Mouse (Mus musculus): ENCODE results near the gene Abt1. TPM values are rescaled to one million over a fixed set of nuclear protein-coding genes. Genes with fewer than 3 reads are reported as not detected.

Gene Abt1
- polyA plus RNA-seq, 1 experiment from 2014 or later = 13.1 TPM

- ATAC-seq (replicated peaks; ENCODE audit: low FRiP score) = peak; percentile 33; the same call in 1 of the 2 replicates
Observed at GRCm38 (mm10) chr13:23369421-23369765, 54.3 kb downstream of the Abt1 start.

GRCm38 (mm10) chr13:23368583-23369420, 54.9 kb downstream of the Abt1 start, which contains the start of gene Zfp322a:
Gene Zfp322a (minus strand): TSS chr13:23369208.
- Histone ChIP-seq H3K9ac (ENCODE audit: low read depth, low read length) (peak within 1 kb of the TSS; percentile 86), H3K4me3 (ENCODE audit: low read depth, low read length) (peak within 1 kb of the TSS; percentile 83), H3K4me1 (replicated peaks; ENCODE audit: control insufficient read depth, insufficient read depth, low read length) (peaks cover 12% of the 10 kb centered on the region), H3K4me2 (peak within 1 kb of the TSS; percentile 95), H3K9me3 (ENCODE audit: control insufficient read depth, low read length) (no peaks in the 10 kb centered on the region), H3K27me3 (replicated peaks; ENCODE audit: control insufficient read depth, insufficient read depth, low read length) (no peaks in the 10 kb centered on the region), H3K36me3 (ENCODE audit: control insufficient read depth, insufficient read depth, low read length) (no peaks in the 10 kb centered on the region; the same call in 1 of the 2 replicates), H3K27ac (ENCODE audit: low read depth, low read length) (peak within 1 kb of the TSS; percentile 92)
- ATAC-seq (replicated peaks; ENCODE audit: low FRiP score) (peak; percentile 100), DNase-seq (ENCODE audit: low spot score) (peak; percentile 95)
- under 1% methylated on average over 55 of the region's 55 CpGs for WGBS

More at GRCm38 (mm10) chr13:23369421-23369765, 54.3 kb downstream of the Abt1 start:
- Histone ChIP-seq H3K4me3 (ENCODE audit: low read depth, low read length) (peak overlapping the region; percentile 83), H3K36me3 (ENCODE audit: control insufficient read depth, insufficient read depth, low read length) (no peaks in the 10 kb centered on the region; the same call in 1 of the 2 replicates), H3K9me3 (ENCODE audit: control insufficient read depth, low read length) (no peaks in the 10 kb centered on the region), H3K9ac (ENCODE audit: low read depth, low read length) (peak overlapping the region; percentile 86), H3K27me3 (replicated peaks; ENCODE audit: control insufficient read depth, insufficient read depth, low read length) (no peaks in the 10 kb centered on the region), H3K27ac (ENCODE audit: low read depth, low read length) (peak overlapping the region; percentile 92), H3K4me1 (replicated peaks; ENCODE audit: control insufficient read depth, insufficient read depth, low read length) (peaks cover 12% of the 10 kb centered on the region), H3K4me2 (peak overlapping the region; percentile 95)
- DNase-seq (ENCODE audit: low spot score) = no peak
- under 1% methylated on average over 10 of the region's 10 CpGs for WGBS

Other genes with a start within 250 kb of the Abt1 start
- not detected in 2 replicates for gene Vmn1r220, start 235.9 kb downstream of the Abt1 start, polyA plus RNA-seq (2014; fragmentation: Nextera tagmentation; extraction: Ambion mirVana)
- gene Vmn1r221, start 209.7 kb downstream of the Abt1 start, polyA plus RNA-seq (2014; fragmentation: Nextera tagmentation; extraction: Ambion mirVana) = not detected in 2 replicates
- gene Vmn1r222, start 187.9 kb downstream of the Abt1 start, polyA plus RNA-seq (2014; fragmentation: Nextera tagmentation; extraction: Ambion mirVana) = not detected in 2 replicates
- not detected in 2 replicates for gene Vmn1r223, start 176.7 kb downstream of the Abt1 start, polyA plus RNA-seq (2014; fragmentation: Nextera tagmentation; extraction: Ambion mirVana)
- 36.4 and 37.0 TPM in 2 replicates for gene Zfp322a, start 54.7 kb downstream of the Abt1 start, polyA plus RNA-seq (2014; fragmentation: Nextera tagmentation; extraction: Ambion mirVana)
- 1.8 and 2.2 TPM in 2 replicates for gene Btn1a1, start 42.0 kb upstream of the Abt1 start, polyA plus RNA-seq (2014; fragmentation: Nextera tagmentation; extraction: Ambion mirVana)
- gene Btn2a2, start 65.0 kb upstream of the Abt1 start, polyA plus RNA-seq (2014; fragmentation: Nextera tagmentation; extraction: Ambion mirVana) = 0.08 and 0.32 TPM in 2 replicates
- gene Hist1h4h, start 107.2 kb upstream of the Abt1 start, polyA plus RNA-seq (2014; fragmentation: Nextera tagmentation; extraction: Ambion mirVana) = 3.3 and 4.3 TPM in 2 replicates
- gene Hist1h2af, start 110.0 kb upstream of the Abt1 start, polyA plus RNA-seq (2014; fragmentation: Nextera tagmentation; extraction: Ambion mirVana) = 1.1 and 5.1 TPM in 2 replicates
- gene Hist1h3g, start 111.6 kb upstream of the Abt1 start, polyA plus RNA-seq (2014; fragmentation: Nextera tagmentation; extraction: Ambion mirVana) = 5.2 TPM in 2 replicates
- gene Hist1h2bh, start 119.5 kb upstream of the Abt1 start, polyA plus RNA-seq (2014; fragmentation: Nextera tagmentation; extraction: Ambion mirVana) = 1.6 and 1.7 TPM in 2 replicates
- 0.42 and 0.62 TPM in 2 replicates for gene Hist1h3f, start 120.2 kb upstream of the Abt1 start, polyA plus RNA-seq (2014; fragmentation: Nextera tagmentation; extraction: Ambion mirVana)
- 0.66 and 1.4 TPM in 2 replicates for gene Hist1h4f, start 127.8 kb upstream of the Abt1 start, polyA plus RNA-seq (2014; fragmentation: Nextera tagmentation; extraction: Ambion mirVana)
- gene Hist1h1d, start 129.4 kb upstream of the Abt1 start, polyA plus RNA-seq (2014; fragmentation: Nextera tagmentation; extraction: Ambion mirVana) = 0.68 and 0.82 TPM in 2 replicates
- gene Hist1h3e, start 138.5 kb upstream of the Abt1 start, polyA plus RNA-seq (2014; fragmentation: Nextera tagmentation; extraction: Ambion mirVana) = 3.5 and 5.6 TPM in 2 replicates
- gene Hist1h2ae, start 147.4 kb upstream of the Abt1 start, polyA plus RNA-seq (2014; fragmentation: Nextera tagmentation; extraction: Ambion mirVana) = 61.3 and 62.9 TPM in 2 replicates
- 5.7 and 6.3 TPM in 2 replicates for gene Hist1h2bg, start 147.5 kb upstream of the Abt1 start, polyA plus RNA-seq (2014; fragmentation: Nextera tagmentation; extraction: Ambion mirVana)
- gene Hist1h2bf, start 150.3 kb upstream of the Abt1 start, polyA plus RNA-seq (2014; fragmentation: Nextera tagmentation; extraction: Ambion mirVana) = 1.8 TPM in 2 replicates
- 0.84 and 0.92 TPM in 2 replicates for gene Hist1h2ad, start 150.5 kb upstream of the Abt1 start, polyA plus RNA-seq (2014; fragmentation: Nextera tagmentation; extraction: Ambion mirVana)
- 7.7 and 8.5 TPM in 2 replicates for gene Hist1h3d, start 151.9 kb upstream of the Abt1 start, polyA plus RNA-seq (2014; fragmentation: Nextera tagmentation; extraction: Ambion mirVana)
- gene Hist1h4d, start 157.7 kb upstream of the Abt1 start, polyA plus RNA-seq (2014; fragmentation: Nextera tagmentation; extraction: Ambion mirVana) = 92.8 and 99.3 TPM in 2 replicates
- 4.4 TPM in 2 replicates for gene Hist1h2be, start 197.3 kb upstream of the Abt1 start, polyA plus RNA-seq (2014; fragmentation: Nextera tagmentation; extraction: Ambion mirVana)
- gene Hist1h1e, start 198.7 kb upstream of the Abt1 start, polyA plus RNA-seq (2014; fragmentation: Nextera tagmentation; extraction: Ambion mirVana) = 17.5 and 21.2 TPM in 2 replicates